Mouse (Mus musculus) thymus, postnatal 0 days (tissue): Measurements from ENCODE around the gene Ppp1r9a. TPM values are rescaled to one million over a fixed set of nuclear protein-coding genes. Genes with fewer than 3 reads are reported as not detected.

ENCODE experiments used
- DNase-seq: peaks from one replicate; pipeline ENCODE4 v3.0.0-alpha.2; 2015; ENCODE audit warnings: low spot score
- polyA plus RNA-seq: library from polyadenylated mRNA; unstranded; fragments of >200 nt; fragmentation: Nextera tagmentation; extraction: Ambion mirVana; gene quantifications from 2 replicates; pipeline ENCODE4 v1.2.1, GENCODE M21; 2015

Gene Ppp1r9a
- polyA plus RNA-seq, 1 experiment from 2014 or later: 0.91 TPM

DNA sequence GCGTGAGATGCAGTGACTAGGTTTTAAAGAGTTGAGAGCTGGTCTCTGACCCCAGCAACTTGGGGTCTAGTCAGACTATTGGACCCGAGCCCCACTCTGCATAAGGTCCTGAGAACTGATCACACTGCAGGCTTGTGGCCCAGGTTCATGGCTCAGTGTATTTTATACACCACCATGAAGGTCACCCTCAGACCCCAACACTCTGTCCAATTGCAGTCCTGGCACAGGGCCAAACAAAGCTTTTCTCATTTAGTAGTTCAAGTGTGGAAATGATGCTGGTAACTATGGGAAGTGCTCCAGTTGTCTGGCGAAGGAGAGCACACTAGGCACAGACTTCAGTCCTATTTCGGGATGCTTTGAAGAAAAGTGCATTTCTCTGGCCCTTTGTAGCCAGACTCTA is 134.5 kb downstream of the Ppp1r9a start:
- DNase-seq: no peak

DNA sequence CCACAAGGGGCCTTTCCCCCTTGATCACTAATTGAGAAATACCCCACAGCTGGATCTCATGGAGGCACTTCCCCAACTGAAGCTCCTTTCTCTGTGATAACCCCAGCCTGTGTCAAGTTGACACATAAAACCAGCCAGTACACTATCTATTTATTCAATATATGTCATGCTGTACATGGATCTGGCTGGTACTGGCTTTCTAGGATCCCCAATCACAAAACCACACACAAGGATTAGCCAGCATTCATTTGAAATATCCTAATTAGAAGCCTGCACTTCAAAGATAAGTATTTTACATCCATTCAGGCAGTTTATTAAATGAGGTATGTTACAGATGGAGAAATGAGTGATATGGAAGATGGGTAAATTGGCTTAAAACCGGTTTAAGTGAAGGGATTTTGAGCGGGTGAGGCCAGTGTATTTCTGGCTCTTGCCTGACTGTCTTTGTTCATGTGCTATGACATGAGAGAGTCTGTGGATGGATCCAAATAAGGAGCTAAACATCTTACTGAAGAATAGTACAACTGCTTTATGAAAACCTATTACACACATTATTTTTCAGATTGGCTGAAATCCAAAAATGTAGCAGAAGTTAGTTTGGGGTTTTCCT is 135.5 kb downstream of the Ppp1r9a start:
- DNase-seq: no peak

- no peak for DNase-seq
Observed at GRCm38 (mm10) chr6:5039316-5039715, 136.6 kb downstream of the Ppp1r9a start.

- no peak for DNase-seq
Observed at GRCm38 (mm10) chr6:5045854-5046253, 143.1 kb downstream of the Ppp1r9a start.

- DNase-seq: no peak
Observed at GRCm38 (mm10) chr6:5048025-5048424, 145.3 kb downstream of the Ppp1r9a start.

DNA sequence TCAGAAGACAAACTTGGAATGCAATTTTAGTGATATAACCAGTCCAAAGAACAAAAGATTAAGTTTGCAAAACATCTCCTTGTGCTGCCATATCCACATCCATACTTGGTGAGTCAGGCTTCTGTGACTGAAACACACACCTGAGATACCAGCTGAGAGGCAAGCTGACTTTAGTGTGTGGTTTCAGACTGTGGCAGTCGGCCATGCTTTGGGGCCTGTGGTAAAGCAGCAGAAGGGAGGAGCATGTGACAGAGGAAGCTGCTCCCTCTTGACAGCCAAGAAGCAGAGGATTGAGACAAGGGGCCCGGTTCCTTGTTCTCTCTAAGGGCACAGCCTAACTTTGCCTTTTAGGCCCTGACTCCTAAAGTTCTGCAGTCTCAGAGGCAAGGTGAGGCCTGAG is 149.6 kb downstream of the Ppp1r9a start:
- no peak for DNase-seq

- no peak for DNase-seq
Observed at GRCm38 (mm10) chr6:5054446-5055095, 151.9 kb downstream of the Ppp1r9a start.

GRCm38 (mm10) chr6:5074736-5075135 is 172.0 kb downstream of the Ppp1r9a start:
- DNase-seq: no peak

GRCm38 (mm10) chr6:5075680-5076079 is 173.0 kb downstream of the Ppp1r9a start:
- no peak for DNase-seq

- DNase-seq: no peak
Observed at GRCm38 (mm10) chr6:5078009-5078408, 175.3 kb downstream of the Ppp1r9a start.

- no peak for DNase-seq
Observed at GRCm38 (mm10) chr6:5079108-5079507, 176.4 kb downstream of the Ppp1r9a start.

DNA sequence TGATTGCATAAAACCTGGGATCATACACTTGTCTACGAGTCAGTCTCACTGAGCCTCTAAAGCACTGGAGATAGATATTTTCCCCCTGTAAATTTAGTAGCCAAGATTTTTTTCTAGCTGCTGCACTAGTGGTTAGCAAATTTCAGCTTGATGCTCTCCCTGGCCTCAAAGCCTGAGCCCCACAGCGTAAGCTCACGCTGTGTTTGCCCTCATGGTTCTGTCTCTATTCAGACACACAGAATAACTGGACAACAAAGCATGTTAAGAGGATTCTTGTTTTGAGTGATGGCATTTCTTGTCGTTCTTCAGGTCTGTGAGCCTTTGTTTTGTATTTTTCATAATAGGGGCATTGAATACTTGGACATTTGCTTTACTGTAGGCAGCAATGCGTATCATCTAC is 177.4 kb downstream of the Ppp1r9a start:
- no peak for DNase-seq

GRCm38 (mm10) chr6:5080496-5080895 is 177.8 kb downstream of the Ppp1r9a start:
- DNase-seq: no peak

DNA sequence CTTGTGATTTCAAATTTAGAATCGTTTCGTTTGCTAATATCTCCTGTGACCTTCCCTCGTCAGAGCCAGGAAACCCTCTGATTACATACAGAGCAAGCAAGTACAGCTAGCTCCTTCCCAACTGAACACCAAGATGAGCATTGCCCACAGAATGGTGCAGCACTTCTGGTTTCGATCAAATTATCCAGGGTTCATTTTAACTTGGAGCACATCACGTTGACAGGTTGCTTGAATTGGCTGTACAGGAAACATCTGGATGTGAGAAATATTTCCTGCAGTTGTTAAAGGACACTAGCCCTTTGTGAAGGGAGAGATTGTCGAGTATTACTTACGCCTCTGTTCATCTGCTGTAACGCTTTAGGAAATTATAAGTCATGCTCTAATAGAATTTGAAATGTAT is 178.4 kb downstream of the Ppp1r9a start:
- no peak for DNase-seq

- no peak for DNase-seq
Observed at GRCm38 (mm10) chr6:5082144-5082543, 179.4 kb downstream of the Ppp1r9a start.

DNA sequence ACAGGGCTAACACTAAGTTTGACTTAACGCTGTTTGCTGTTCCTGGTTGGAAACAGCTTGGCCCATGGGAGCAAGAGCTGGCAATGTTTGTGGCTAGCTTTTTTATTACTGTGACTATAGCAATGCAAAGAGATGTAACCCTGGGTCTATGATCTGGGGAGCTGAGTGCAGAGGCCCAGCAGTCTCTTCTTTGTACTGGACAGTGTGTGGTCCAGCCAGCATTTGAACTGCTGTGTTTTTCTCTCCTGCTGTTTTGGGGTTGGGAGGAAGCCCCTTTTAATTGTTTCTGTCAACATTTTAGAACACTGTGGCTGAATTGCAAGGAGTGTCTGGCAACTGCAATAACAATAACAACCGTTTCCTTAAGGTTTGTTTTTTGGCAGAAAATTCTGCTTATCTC is 180.0 kb downstream of the Ppp1r9a start:
- DNase-seq: no peak

DNA sequence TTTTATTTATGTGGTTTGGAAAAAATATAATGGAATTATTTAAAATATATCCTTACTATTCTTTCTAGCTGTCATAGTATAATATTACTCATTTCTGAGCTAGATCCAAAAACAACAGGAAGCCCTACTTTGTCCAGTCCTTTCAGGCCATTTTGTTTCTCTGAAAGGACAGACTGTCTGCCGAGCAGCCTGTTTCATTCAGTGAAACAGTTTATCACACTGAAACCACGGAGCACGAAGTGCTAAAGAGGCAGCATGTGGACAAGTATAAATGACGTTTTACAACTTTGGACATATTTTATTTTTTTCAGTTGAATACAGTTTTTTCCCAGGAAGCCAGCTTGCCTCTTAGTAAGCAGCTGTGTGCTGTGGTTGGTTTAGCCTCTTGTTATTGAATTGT is 181.2 kb downstream of the Ppp1r9a start:
- no peak for DNase-seq

- no peak for DNase-seq
Observed at GRCm38 (mm10) chr6:5091873-5092272, 189.2 kb downstream of the Ppp1r9a start.

DNA sequence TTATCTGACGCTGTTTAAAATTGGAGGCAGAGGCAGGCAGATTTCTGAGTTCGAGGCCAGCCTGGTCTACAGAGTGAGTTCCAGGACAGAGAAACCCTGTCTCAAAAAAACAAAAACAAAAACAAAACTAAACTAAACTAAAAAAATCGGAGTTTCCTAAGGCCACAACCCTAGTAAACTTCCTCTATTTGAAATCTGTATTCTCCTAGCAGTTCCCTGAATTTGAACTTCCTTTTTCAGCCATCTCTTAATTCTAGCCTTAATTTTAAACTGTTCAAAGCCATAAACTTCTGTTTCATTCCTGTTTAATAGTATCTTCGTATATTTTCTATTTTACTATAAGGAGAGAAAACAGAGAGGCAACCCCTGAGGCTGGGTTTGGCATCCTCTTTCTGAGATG is 190.1 kb downstream of the Ppp1r9a start:
- DNase-seq: no peak

DNA sequence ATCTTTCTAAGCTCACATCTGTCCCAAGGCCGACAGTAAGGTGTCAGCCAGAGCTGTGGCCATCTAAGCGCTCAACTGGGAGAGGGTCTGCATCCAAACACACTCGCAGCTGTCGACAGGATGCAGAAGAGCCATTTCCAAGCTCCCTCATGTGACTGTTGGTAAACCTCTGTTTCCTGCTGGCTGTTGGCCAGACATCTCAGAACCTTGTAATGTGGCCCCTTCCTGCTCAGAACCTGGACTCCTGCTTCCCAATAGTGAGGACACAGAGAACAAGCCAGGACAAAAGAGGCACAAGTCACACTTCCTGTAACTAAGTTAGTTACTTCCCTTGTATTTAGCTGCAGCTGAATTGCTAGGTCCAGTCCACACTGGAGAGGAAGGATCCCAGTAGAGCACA is 190.8 kb downstream of the Ppp1r9a start:
- DNase-seq: no peak

GRCm38 (mm10) chr6:5095365-5095973 is 192.8 kb downstream of the Ppp1r9a start:
- DNase-seq: no peak

DNA sequence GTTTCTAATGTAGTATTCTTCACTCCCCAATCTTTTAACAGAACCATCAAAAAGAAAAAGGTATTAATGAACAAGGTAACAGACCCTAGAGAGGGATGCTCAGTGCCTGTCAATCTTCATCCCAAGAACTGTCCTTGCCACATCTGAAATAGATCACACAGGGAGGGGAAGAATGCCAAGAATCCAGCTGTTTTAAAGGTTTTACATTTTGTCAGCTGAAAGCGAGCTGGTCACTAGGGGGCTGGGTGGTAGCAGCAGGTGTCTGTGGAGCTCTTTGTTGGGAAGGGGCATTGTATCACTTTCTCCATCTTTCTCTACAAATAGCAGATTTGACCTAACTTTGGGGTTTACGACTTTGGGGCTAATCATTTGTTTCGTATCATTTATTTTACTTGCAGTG is 194.6 kb downstream of the Ppp1r9a start:
- DNase-seq: no peak

- DNase-seq: no peak
Observed at GRCm38 (mm10) chr6:5099282-5099681, 196.6 kb downstream of the Ppp1r9a start.
